Mouse (Mus musculus) layer of hippocampus, postnatal 25 days (tissue): Measurements from ENCODE around the gene Prrx2. TPM values are rescaled to one million over a fixed set of nuclear protein-coding genes. Genes with fewer than 3 reads are reported as not detected.

Experiments used
- DNase-seq, 2 experiments: peaks; one replicate each; pipeline ENCODE4 v3.0.0; 2022; ENCODE audit warnings: mixed read lengths in 2 of 2, low spot score in 1 of 2; ENCODE audit errors: extremely low spot score in 1 of 2
- total RNA-seq, 2 experiments: library from RNA; stranded (reverse); gene quantifications; 2 replicates each; pipeline ENCODE4 v1.2.3; 2021

The Prrx2 gene
- total RNA-seq, 2 experiments from 2014 or later = 1.7 to 3.3 TPM

DNA sequence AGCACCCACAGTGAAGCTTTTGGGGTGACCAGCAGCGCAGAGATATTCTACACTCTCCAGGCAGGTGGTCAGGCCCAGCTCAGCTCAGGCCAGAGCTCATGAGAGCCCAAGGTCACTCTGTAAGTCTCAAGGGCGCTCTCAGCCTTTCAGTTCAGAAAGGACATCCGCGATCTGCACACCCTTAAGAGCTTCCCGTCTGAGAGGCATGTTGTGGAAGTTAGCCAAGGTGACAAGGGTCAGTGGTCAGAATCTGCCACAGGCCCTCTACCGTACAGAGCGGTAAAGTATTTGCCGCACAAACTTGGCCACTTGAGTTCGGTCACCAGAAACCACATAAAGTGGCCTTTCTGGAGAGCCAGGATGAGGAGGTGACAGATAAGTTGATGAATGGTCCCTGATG is 28.8 kb downstream of the Prrx2 start:
- no peak for DNase-seq

DNA sequence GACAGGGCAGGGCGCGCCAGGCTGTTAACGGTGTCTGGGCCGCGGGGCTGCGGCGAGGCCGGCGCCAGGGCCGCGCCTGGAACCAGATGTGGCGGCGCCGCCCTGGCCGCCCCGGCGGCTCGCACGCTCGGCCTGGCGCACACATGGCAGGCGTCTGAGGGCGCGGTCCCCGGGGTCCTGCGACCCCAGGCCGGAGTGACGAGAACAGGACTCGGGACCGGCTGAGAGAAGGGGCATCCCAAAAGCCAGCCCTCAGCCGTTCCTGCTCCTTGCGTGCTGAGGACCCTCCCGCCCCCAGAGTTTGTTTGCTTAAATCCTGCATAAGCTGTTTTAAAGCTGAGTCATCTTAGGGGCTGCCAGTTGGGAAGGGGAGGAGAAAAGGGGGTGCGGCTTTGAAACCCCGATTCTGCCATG is 30.2 kb downstream of the Prrx2 start:
- no peak for DNase-seq

DNA sequence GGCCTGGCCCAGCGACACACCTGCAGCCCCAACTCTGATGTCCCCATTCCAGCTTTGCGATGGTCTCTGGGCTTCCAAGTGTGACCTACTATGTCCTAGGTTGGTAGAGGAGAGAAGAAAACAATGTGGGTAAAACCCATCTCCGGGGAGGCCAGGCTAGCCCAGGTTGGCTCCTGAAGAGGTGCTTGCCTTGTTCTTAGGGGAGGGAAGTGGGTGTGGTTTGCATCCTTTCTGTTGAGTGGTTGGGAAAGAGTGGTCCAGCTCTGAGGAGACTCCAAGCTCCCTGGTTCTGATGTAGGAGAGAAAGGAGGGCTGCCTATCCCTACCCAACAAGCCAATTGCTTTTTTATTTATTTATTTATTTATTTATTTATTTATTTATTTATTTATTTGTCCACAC is 30.7 kb downstream of the Prrx2 start:
- no peak for DNase-seq

GRCm38 (mm10) chr2:30870863-30871262 is 36.1 kb downstream of the Prrx2 start:
- DNase-seq = peak in 1 of 2 experiments; percentile 21

GRCm38 (mm10) chr2:30872669-30873068 is 37.9 kb downstream of the Prrx2 start:
- DNase-seq = no peak

GRCm38 (mm10) chr2:30874445-30874844 is 39.7 kb downstream of the Prrx2 start:
- no peak for DNase-seq

DNA sequence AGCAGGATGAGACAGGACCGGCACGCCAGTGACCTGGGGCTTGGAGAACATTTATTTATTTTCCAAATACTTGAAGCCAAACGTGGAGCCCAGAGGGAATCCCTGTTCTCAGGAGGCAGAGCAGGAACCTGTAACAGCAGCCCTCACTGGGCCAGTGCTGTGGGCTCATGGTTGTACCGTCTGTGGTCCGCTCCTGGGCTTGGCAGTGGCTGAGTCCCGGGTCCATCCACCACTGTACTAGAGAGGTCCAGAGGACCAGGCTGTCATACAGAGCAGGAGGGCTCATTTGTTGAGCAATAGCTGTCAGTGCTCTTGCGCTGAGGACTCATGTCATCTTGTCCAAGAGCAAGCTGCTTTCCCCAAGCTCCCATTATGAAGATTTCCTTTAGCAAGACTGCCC is 40.3 kb downstream of the Prrx2 start:
- no peak for DNase-seq

DNA sequence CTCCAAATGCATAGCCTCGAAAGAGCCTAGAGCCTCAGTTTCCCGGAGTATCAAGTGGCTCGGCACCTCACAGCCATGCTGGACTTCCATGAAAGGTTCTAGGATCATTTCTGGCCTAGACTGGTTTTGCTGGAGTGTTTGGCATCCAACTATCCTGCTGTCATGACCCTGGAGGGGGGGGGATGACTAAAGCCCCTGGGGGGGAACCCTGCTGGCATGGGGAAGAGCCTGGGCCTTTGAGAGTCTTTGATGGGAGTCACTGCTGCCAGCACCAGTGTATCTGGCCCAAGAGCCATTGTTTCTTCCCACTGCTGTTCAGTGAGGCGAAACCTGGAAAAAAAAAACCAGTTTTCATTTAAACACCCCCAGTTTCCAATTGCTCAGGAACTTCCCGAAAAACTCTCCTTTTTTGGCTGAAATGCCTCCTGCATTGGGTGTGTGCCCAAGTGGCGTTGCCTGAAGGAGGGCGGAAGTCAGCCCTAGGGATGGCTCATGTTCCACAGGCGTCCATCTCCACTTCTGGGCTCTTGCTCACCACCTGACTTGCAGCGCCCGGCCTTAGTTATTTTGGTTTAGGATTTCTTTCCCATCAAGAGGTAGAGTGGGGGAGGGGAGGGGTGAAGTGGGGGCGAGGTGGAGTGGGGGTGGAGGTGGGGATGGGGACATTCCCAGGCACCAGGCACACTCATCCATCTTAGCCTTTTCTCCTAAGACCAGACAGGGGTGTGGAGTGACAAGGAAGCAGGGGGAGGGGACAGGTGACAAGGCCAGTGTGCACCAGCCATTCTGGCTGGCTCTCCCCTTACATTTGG is 41.1 kb downstream of the Prrx2 start:
- no peak for DNase-seq

DNA sequence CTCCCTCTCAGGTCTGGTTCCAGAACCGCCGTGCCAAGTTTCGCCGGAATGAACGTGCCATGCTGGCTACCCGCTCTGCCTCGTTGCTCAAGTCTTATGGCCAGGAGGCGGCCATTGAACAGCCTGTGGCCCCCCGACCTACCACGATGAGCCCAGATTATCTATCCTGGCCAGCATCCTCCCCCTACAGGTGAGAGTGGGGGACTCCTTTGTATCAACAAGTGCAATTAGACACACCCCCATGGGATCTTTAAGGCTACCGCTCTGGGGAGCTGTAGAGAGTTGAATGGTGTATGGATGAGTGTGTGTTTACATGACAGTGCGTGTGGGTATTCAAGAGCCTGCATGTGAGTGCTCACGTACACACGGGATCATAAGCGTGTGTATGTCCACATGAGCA is 44.7 kb downstream of the Prrx2 start:
- no peak for DNase-seq

- no peak for DNase-seq
Observed at GRCm38 (mm10) chr2:30881215-30881614, 46.4 kb downstream of the Prrx2 start.

DNA sequence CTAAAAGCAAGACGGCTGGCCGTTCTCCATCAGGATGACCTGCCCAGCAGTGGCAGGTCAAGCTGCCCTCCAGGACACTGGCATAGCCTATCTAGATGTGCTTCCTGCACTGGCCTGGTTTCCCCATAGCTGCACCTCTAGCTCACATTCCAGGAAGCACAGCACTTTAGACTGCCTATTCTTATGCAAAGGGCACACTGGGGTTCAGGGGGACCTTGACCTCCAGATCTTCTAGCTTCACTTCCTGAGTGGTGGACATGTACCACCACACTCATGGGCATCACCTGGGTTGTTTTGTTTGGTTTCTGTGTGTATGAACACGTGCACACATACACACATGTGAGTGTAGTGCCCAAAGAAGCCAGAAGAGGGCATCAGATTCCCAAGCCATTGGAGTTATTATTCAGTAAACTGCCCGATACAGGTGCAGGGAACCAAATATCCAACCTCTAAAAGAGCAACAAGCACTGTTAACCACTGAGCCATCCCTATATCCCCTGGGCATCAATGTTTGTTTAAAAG is 50.1 kb downstream of the Prrx2 start:
- DNase-seq = no peak

- DNase-seq = peak; percentile 31 to 47
Observed at GRCm38 (mm10) chr2:30885453-30886163, 50.8 kb downstream of the Prrx2 start.

GRCm38 (mm10) chr2:30891002-30891401 is 56.2 kb downstream of the Prrx2 start:
- DNase-seq = peak; percentile 35 to 48

DNA sequence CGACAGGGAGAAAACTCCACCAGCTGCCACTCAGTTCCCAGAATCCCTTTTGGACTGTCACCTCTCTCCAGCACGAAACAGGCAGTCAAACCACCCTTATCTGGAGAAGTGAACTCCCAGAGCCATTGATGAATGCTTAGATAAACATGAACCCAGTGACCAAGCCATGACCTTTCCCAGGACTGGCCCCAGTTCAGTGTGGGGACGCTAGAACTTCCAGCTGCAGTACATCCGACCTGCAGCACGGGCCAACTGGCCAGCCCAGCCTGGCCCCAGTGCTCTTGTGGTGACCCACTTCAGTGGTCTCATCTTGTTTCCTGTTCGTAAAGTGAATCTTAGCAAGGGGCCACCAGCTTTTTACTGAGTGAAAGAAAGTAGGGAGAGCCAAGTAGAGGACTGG is 58.6 kb downstream of the Prrx2 start:
- no peak for DNase-seq

DNA sequence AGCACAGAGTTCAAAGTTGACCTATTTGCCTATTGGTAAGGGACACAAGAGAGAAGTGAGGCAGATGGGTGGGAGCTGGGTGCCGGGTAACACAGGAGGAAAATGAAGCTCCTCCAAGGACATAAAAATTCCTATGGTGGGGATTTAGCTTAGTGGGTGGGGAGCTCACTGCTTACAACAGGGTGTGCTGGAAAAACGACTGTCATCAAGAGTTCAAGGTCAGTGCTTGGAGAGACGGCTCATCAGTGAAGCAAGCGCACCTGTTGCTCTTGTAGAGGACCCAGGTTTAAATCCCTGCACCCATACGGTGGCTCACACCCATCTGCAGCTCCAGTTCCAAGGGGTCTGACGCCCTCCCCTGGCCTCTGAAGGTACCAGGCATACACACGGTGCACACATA is 59.2 kb downstream of the Prrx2 start:
- no peak for DNase-seq

DNA sequence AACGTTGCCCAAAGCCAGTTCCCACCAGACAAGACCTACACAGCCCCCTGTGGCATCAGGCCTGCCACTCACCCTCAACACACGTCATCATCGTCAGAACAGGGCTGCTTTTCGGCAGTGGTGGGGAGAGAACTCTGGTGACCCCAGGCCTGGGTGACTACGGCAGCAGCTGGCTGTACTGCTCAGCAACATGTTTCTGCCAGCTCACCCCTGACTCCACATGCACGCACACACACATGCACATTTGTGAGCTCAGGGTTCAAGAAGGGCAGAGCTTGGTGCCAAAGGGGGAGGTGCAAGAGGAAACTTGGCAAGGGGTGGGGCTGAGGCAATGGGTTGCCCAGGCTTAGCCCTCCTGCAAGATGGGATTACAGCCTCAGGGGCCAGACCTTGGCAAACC is 62.5 kb downstream of the Prrx2 start:
- DNase-seq = no peak

DNA sequence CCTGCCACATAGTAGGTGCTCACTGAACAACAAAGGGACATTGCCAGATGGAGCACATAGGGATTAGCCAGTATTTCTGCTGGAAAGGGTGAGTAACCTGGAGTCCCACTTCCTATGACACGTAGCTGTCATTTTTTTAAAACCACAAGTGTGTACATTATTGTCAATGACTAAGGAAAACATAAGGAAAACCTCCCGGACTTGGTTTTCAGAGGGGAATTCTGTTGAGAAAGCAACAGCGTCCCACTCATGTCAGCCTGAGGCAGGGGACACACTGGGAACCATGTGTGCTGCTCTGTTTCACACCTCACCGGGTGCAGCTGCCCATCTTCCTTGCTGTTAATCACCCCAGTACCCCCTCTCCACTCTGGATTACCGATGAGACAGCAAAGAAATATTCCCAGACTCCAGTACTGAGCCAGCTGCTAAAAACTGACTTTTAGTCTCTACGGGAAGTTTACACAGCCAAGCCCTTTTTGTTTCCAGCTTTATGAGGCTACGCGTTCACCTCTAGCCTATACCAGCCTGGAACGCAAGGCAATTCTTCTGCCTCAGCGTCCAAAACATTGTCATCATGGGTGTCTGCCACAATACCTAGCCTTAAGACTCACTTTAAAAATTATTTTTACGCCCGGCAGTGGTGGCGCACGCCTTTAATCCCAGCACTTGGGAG is 64.8 kb downstream of the Prrx2 start:
- no peak for DNase-seq

- no peak for DNase-seq
Observed at GRCm38 (mm10) chr2:30901646-30902160, 66.9 kb downstream of the Prrx2 start.

DNA sequence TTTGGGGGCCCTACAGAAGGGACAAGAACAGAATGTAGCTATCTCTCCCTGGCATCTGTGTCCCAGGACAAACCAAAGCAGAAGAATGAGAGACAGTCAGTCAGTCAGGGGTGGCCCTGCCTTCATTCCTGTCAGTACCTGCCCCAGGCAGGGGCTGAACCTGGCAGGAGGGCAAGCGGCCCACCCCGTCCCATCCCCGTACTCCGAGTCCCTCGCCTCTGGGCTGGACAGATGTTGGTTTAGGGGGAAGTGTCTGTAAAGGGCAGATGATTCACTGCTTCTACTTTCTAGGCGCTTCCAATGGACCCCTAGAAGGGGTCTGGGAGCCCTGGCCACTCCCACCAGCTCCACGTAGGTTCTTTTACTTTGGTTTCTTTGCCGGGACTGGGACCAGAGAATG is 67.5 kb downstream of the Prrx2 start:
- no peak for DNase-seq

- no peak for DNase-seq
Observed at GRCm38 (mm10) chr2:30902726-30903722, 68.3 kb downstream of the Prrx2 start.
